Mouse (Mus musculus) small intestine, adult 2 months (tissue): ENCODE data around the gene Fgf12.

Experiments
- CTCF ChIP-seq: fragments of 200-500 bp; IDR thresholded peaks from 2 replicates; pipeline ENCODE4 v1.5.1; 2012; ENCODE audit warnings: low read depth, mild to moderate bottlenecking, control low read depth, inconsistent platforms, low read length, moderate library complexity, mixed read lengths; ENCODE audit not compliant: insufficient replicate concordance, insufficient read length; ENCODE audit errors: extremely low read depth
- POLR2A ChIP-seq: fragments of 200-500 bp; IDR thresholded peaks from 2 replicates; pipeline ENCODE4 v1.6.1; 2012; ENCODE audit warnings: low read depth, mild to moderate bottlenecking, control low read depth, inconsistent platforms, low read length, moderate library complexity

- TF ChIP-seq CTCF (no peak), POLR2A (no peak)
These were observed 188.7 kb downstream of the Fgf12 start for GRCm38 (mm10) chr16:28564075-28564715.
